Mouse (Mus musculus) embryonic fibroblast, embryonic 13.5 days (primary cell): ENCODE data around the gene Cap1. TPM values are rescaled to one million over a fixed set of nuclear protein-coding genes. Genes with fewer than 3 reads are reported as not detected.

Experiments
- H3K27ac ChIP-seq: 2 replicates; pipeline ENCODE4 v1.5.1; 2012; ENCODE audit warnings: low read length, control low read depth, inconsistent platforms; ENCODE audit not compliant: insufficient read depth
- H3K4me1 ChIP-seq: 2 replicates; pipeline ENCODE4 v1.6.1; 2011; ENCODE audit warnings: low read length; ENCODE audit not compliant: control insufficient read depth, insufficient read depth
- H3K4me3 ChIP-seq: 2 replicates; pipeline ENCODE4 v1.5.1; 2011; ENCODE audit warnings: mild to moderate bottlenecking, control low read depth, low read length; ENCODE audit not compliant: insufficient read depth
- CTCF ChIP-seq: IDR thresholded peaks from 2 replicates; pipeline ENCODE4 v1.5.1; 2011; ENCODE audit warnings: mild to moderate bottlenecking, control low read depth, low read length, moderate library complexity, borderline replicate concordance; ENCODE audit not compliant: insufficient read depth
- POLR2A ChIP-seq: IDR thresholded peaks from 2 replicates; pipeline ENCODE4 v1.6.1; 2011; ENCODE audit warnings: low read depth, mild to moderate bottlenecking, control low read depth, low read length, moderate library complexity
- polyA plus RNA-seq: library from polyadenylated mRNA; stranded (reverse); fragments of >200 nt; gene quantifications from 2 replicates; pipeline ENCODE4 v1.2.4, GENCODE M21; 2011; ENCODE audit warnings: low read depth; ENCODE audit not compliant: missing spikeins, insufficient read length

Cap1 gene
- polyA plus RNA-seq, 1 experiment = 317 TPM

GRCm38 (mm10) chr4:122914186-122914585 lies 28.3 kb upstream of the Cap1 start:
- no peaks in the 10 kb centered on the region for H3K4me1 ChIP-seq
- peak overlapping the region; percentile 14; the same call in 1 of the 2 replicates for H3K27ac ChIP-seq
- no peak overlapping the region for H3K4me3 ChIP-seq
- no peak for TF ChIP-seq POLR2A
- TF ChIP-seq CTCF = no peak

DNA sequence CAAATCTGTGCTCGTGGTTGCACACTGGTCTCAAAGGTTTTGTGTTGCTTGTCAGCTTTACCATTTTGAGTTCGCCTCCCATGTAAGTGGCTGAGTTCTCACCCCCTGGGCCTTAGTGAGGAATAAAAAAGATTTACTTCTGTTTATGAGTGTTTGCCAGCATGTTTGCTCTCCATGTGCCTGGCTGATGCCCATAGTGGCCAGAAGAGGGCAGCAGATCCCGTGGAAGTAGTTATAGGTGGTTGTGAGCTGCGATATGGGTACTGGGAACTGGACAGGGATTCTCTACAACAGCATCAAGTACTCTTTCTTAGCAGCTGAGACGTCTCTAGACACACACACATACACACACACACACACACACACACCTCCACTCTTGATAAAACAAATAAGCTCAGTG lies 26.8 kb upstream of the Cap1 start:
- no peaks in the 10 kb centered on the region for H3K4me1 ChIP-seq
- no peak overlapping the region for H3K4me3 ChIP-seq
- H3K27ac ChIP-seq = no peak overlapping the region
- TF ChIP-seq POLR2A (no peak), CTCF (no peak)

- Histone ChIP-seq H3K27ac (no peak overlapping the region), H3K4me3 (no peak overlapping the region), H3K4me1 (no peaks in the 10 kb centered on the region)
- TF ChIP-seq CTCF = 0 out of 2 replicates have a peak, but pooled peaks have one; percentile 17
- TF ChIP-seq POLR2A = no peak
Observed at GRCm38 (mm10) chr4:122910577-122910976, 24.7 kb upstream of the Cap1 start.

DNA sequence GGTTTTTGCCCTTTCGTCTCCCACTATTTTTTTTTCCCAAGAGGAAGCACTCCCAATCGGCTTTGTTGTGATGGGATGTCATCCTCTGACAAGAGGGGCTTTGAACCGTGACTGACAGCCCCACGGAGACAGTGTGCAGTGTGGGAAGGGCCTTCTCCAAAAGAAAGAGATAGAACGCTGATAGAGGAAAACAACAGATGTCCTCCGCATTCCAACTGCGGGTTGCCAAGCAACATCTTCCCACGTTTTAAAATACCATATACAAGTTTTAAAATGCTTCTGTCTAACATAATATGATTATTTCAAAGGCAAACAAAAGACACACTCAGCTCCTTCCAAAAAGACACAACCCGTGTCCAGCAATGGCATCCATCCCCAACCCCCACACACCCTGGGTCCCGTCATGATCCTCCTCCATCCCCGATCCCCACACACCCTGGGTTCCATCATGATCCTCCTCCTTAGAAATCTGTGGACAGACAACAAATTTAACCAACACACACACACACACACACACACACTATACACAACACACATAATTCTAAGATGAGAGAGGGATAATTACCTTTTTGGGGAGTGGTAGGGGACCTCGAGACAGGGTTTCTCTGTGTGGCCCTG lies 23.8 kb upstream of the Cap1 start:
- Histone ChIP-seq H3K4me3 (no peak overlapping the region), H3K27ac (no peak overlapping the region), H3K4me1 (no peaks in the 10 kb centered on the region)
- TF ChIP-seq CTCF = no peak
- TF ChIP-seq POLR2A = no peak

DNA sequence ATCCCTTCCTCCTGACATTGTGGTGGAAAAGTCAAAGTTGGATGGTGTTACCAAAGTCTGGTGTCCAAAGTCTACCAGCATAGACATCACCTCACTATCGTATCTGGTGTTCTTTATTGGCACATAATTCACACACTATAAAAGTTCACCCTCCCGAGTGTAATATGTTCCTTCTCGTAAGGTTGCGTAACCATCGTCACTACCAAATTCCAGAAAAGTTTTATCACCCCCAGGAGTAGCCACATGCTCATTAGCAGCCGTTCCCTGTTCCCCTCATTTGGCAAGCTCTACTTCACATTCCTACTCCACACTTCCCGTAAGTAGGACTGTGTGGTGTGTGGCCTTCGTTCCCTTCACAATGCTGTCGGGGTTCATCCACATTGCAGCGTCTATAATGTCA lies 19.5 kb upstream of the Cap1 start:
- TF ChIP-seq POLR2A = no peak
- no peak for TF ChIP-seq CTCF
- Histone ChIP-seq H3K4me1 (no peaks in the 10 kb centered on the region), H3K27ac (no peak overlapping the region), H3K4me3 (no peak overlapping the region)

DNA sequence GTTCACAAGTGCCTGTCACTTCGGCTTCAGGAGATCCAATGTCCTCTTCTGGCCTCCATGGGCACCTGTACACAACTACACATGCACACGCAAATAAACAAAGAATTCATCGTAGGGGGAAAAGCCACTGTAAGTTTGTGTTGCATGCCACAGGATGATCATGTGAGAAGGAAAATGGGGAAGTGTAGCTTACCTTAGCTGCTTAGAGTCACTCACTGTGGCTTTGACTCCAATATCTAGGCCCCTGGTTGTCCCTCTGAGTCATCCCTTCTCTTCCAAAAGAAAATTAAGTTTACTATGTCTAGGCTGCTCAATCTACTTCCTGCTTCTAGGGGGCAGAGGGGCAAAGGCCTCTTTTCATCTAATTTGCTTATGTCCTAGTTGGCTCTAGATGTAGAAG lies 17.9 kb upstream of the Cap1 start:
- no peaks in the 10 kb centered on the region for H3K4me1 ChIP-seq
- TF ChIP-seq CTCF = no peak
- TF ChIP-seq POLR2A = no peak

DNA sequence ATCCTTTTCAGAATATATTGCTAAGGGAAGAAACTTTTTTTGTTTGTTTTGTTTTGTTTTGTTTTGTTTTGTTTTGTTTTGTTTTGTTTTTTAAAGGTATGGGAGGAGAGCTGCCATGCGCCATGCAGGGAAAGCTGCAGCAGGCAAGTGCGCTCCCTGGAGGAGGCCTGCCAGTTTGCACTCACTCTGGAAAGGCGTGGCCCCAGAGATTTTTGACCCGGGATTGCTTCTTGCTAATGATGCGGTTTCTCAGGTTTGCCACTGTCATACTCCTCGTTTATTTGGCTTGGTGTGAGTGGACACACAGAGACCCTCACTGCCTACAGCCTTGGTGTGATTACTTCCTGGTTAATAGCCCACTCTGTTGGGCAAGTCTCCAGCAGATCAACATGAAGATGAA lies 16.3 kb upstream of the Cap1 start:
- Histone ChIP-seq H3K4me3 (no peak overlapping the region), H3K27ac (no peak overlapping the region), H3K4me1 (no peaks in the 10 kb centered on the region)
- TF ChIP-seq CTCF (peak; percentile 42; the same call in 1 of the 2 replicates), POLR2A (no peak)

More for the DNA sequence above, 17.9 kb upstream of the Cap1 start:
- Histone ChIP-seq H3K27ac (no peak overlapping the region), H3K4me3 (no peak overlapping the region)

DNA sequence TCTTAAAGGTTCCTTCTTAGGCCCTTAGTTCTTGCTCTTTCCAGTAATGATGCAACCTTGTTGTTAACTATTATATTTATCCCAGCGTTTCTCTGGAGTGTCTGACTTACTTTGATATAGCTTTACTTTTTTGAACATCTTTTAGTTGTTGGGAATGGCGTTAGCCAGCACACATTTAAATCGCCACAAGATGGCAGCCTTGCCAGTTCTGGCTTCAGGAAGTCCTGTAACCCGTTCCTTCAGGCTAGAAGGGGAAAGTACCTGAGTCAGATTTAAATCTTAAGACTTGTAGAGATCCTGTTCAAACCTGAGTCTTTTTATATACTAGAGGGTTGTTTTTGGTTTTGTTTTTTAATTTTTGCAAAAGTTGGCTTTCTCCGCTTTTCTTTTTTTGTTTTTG lies 12.5 kb upstream of the Cap1 start:
- TF ChIP-seq POLR2A (no peak), CTCF (peak; percentile 38; the same call in 1 of the 2 replicates)
- Histone ChIP-seq H3K27ac (no peak overlapping the region), H3K4me3 (no peak overlapping the region), H3K4me1 (no peaks in the 10 kb centered on the region)

DNA sequence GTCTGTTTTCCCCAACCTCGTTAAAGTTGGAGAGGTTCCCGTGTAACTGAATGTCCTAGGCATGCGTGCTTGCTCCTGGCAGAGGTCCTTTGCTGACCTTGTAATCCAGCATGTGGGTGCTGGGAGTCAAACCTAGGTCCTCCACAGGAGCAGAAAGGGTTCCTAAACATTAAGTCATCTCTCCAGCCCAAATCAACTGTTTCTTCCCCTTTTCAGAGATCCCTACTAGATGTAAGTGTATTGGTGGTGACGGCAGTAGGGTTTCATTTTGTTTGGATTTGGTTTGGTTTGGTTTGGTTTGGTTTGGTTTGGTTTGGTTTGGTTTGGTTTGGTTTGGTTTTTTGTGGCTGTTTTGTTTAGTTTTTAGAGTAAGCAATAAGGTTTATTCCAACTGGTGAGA lies 11.9 kb upstream of the Cap1 start:
- no peak overlapping the region for H3K27ac ChIP-seq
- no peaks in the 10 kb centered on the region for H3K4me1 ChIP-seq
- no peak overlapping the region for H3K4me3 ChIP-seq
- TF ChIP-seq POLR2A (no peak), CTCF (no peak)

DNA sequence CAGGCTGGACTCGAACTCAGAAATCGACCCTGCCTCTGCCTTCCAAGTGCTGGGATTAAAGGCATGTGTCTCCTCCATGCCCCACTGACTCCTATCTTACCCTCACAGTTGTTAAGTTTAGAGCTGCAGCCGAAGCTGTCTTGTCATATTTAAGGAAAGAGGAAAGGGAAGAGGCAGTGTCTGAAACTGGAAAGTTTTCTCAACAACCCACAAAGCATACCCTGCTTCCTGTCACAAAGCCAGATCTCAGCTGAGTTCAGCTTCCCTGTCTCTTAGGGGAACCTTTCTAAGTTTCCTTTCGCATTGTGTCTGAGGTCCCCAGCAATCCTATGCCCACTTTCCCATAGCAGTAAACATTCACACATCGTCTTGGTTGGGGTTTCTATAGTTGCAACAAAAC lies 6.3 kb upstream of the Cap1 start:
- H3K4me1 ChIP-seq = no peaks in the 10 kb centered on the region
- no peak overlapping the region for H3K4me3 ChIP-seq
- H3K27ac ChIP-seq = no peak overlapping the region
- TF ChIP-seq POLR2A (no peak), CTCF (no peak)

DNA sequence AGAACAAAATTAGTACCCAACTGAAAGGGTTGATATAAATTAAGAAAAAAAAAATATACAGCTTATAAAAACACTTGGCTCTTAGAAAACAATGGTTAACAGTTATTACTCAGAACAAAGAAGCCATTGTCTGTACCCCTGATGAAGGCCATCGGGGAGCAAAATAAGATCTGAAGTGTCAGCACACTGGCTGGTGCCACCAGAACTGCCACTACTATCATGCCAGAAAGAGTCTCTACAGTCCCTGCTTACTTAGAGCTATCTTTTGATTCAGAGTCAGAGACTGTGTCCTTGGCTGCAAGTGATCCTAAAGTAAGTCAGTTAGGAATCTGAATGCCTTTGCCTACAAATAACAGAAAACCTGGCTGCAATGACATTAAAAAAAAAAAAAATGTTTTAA lies 5.7 kb upstream of the Cap1 start:
- H3K4me3 ChIP-seq = no peak overlapping the region
- TF ChIP-seq POLR2A (no peak), CTCF (no peak)
- no peaks in the 10 kb centered on the region; the same call in 1 of the 2 replicates for H3K4me1 ChIP-seq
- peak overlapping the region; percentile 27; the same call in 1 of the 2 replicates for H3K27ac ChIP-seq
